Mouse (Mus musculus) liver, postnatal 0 days (tissue): ENCODE results near the gene Spdl1.

Experiments
- CTCF ChIP-seq: sonication (generic); IDR thresholded peaks from 2 replicates; pipeline ENCODE4 v1.5.1; 2016; ENCODE audit warnings: antibody characterized with exemption, low read depth
- EP300 ChIP-seq: IDR thresholded peaks from 2 replicates; pipeline ENCODE4 v1.6.1; 2016; ENCODE audit warnings: antibody characterized with exemption, low read depth, mild to moderate bottlenecking

DNA sequence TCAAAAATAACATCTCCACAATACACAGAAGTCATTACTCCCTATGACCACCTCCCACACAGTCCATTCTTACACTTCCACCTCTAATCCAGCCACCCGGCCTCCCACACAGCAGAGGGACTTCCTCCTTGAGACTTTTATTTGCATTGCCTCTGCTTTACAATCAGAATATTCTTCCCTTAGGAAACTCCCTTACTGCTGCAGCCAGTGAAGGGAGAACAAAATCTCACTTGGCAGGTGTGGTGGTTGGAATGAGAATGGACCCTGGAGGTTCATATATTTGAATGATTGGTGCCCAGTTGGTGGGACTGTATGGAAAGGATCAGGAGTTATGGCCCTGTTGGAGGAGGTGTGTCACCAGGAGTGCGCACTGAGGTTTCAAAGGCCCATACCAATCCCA lies 57.4 kb downstream of the Spdl1 start:
- TF ChIP-seq CTCF (no peak), EP300 (no peak)
